Mouse (Mus musculus) gastrocnemius, postnatal 4 days (tissue): ENCODE measurements around the gene Susd5. TPM values are rescaled to one million over a fixed set of nuclear protein-coding genes. Genes with fewer than 3 reads are reported as not detected.
"Not testable (repeated sequence)": the region's sequence is repeated elsewhere in the genome, so short reads cannot be mapped to it uniquely, and the experiment has no call there.

Experiments used
- DNase-seq, 2 experiments: peaks; one replicate each; pipeline ENCODE4 v3.0.0; 2021 to 2022; ENCODE audit warnings: low spot score in 2 of 2, mixed read lengths in 2 of 2
- total RNA-seq, 2 experiments: library from RNA; stranded (reverse); gene quantifications; 2 replicates each; pipeline ENCODE4 v1.2.3; 2021

The Susd5 gene
- total RNA-seq, 2 experiments from 2014 or later: 3.5 to 4.2 TPM

- DNase-seq: no peak
These were observed 11.6 kb downstream of the Susd5 start for GRCm38 (mm10) chr9:114068494-114069053.

- DNase-seq: no peak
These were observed 12.4 kb downstream of the Susd5 start for GRCm38 (mm10) chr9:114069372-114069771.

GRCm38 (mm10) chr9:114073681-114074080 is 16.7 kb downstream of the Susd5 start:
- DNase-seq: no peak

- no peak for DNase-seq
These were observed 29.5 kb downstream of the Susd5 start for GRCm38 (mm10) chr9:114086422-114086821.

GRCm38 (mm10) chr9:114087106-114087815 is 30.3 kb downstream of the Susd5 start:
- no peak for DNase-seq

GRCm38 (mm10) chr9:114088885-114089284 is 31.9 kb downstream of the Susd5 start:
- not testable (repeated sequence) for DNase-seq

- DNase-seq: not testable (repeated sequence)
These were observed 35.2 kb downstream of the Susd5 start for GRCm38 (mm10) chr9:114092188-114092587.

GRCm38 (mm10) chr9:114094854-114095253 is 37.9 kb downstream of the Susd5 start:
- no peak for DNase-seq

- no peak for DNase-seq
These were observed 41.9 kb downstream of the Susd5 start for GRCm38 (mm10) chr9:114098716-114099302.

- DNase-seq: no peak
These were observed 53.3 kb downstream of the Susd5 start for GRCm38 (mm10) chr9:114110268-114110667.

- no peak for DNase-seq
These were observed 54.2 kb downstream of the Susd5 start for GRCm38 (mm10) chr9:114111161-114111560.

GRCm38 (mm10) chr9:114112226-114112625 is 55.3 kb downstream of the Susd5 start:
- no peak for DNase-seq

- DNase-seq: no peak
These were observed 57.1 kb downstream of the Susd5 start for GRCm38 (mm10) chr9:114113911-114114623.

GRCm38 (mm10) chr9:114116672-114117071 is 59.7 kb downstream of the Susd5 start:
- peak in 1 of 2 experiments; percentile 59 for DNase-seq

- DNase-seq: not testable (repeated sequence)
These were observed 65.9 kb downstream of the Susd5 start for GRCm38 (mm10) chr9:114122862-114123261.

GRCm38 (mm10) chr9:114129273-114129835 is 72.4 kb downstream of the Susd5 start:
- not testable (repeated sequence) for DNase-seq

Other genes starting within 250 kb of the Susd5 start
- gene Ubp1, start 126.2 kb upstream of the Susd5 start, total RNA-seq: 10 to 100 TPM; 37.0 to 42.3 TPM
- 1 to 10 TPM; 3.9 to 4.0 TPM for gene Fbxl2, start 10.9 kb upstream of the Susd5 start, total RNA-seq